Mouse (Mus musculus) megakaryocyte, embryonic 14.5 days (primary cell): Measurements from ENCODE around the gene Ginm1.

Experiments
- FLI1 ChIP-seq: IDR thresholded peaks from 2 replicates; pipeline ENCODE4 v1.6.1; 2012; ENCODE audit warnings: low read length, inconsistent platforms, mixed read lengths
- GATA1 ChIP-seq: IDR thresholded peaks from 3 replicates; pipeline ENCODE4 v1.6.1; 2012; ENCODE audit warnings: mixed read lengths, low read length, inconsistent platforms, borderline replicate concordance

- TF ChIP-seq FLI1 (no peak), GATA1 (no peak)
Observed at GRCm38 (mm10) chr10:7787319-7787718, 5.3 kb downstream of the Ginm1 start.
